Mouse (Mus musculus) frontal cortex, adult 2 months (tissue): Measurements from ENCODE around the gene Tmem178b. TPM values are rescaled to one million over a fixed set of nuclear protein-coding genes. Genes with fewer than 3 reads are reported as not detected.

Experiments used
- DNase-seq, 2 experiments: peaks; one replicate each; pipeline ENCODE4 v3.0.0; 2022; ENCODE audit warnings: low spot score in 1 of 2; ENCODE audit errors: extremely low spot score in 1 of 2
- polyA plus RNA-seq: library from polyadenylated mRNA; depleted of rRNA; stranded (reverse); fragments of >200 nt; gene quantifications from 2 replicates; pipeline ENCODE4 v1.2.3, GENCODE M21; 2012

The Tmem178b gene
- polyA plus RNA-seq, 1 experiment, result 72.4 TPM

GRCm38 (mm10) chr6:40068467-40068866 lies 195.4 kb downstream of the Tmem178b start:
- DNase-seq, result no peak

DNA sequence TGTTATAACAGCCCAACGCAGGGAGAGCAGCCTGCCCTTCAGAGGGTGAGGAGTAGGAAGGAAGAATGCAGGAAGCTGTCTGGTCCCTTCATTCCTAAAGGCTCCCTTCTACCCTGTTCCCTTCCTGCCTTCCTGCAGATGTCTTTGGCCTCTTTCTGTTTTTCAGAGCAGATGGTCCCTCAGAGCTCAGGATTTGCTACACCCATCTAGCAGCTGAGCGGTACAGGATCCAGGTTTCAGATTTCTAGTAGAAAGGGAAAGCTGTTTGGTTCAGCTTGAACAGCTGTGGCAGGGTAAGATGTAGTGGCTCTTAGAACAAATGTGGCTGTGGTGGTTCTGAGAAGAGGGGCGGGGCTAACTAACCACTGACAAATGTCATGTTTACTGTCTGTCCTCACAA lies 197.9 kb downstream of the Tmem178b start:
- DNase-seq, result peak; percentile 35 to 69

- no peak for DNase-seq
These were observed 203.0 kb downstream of the Tmem178b start for GRCm38 (mm10) chr6:40076089-40076488.

DNA sequence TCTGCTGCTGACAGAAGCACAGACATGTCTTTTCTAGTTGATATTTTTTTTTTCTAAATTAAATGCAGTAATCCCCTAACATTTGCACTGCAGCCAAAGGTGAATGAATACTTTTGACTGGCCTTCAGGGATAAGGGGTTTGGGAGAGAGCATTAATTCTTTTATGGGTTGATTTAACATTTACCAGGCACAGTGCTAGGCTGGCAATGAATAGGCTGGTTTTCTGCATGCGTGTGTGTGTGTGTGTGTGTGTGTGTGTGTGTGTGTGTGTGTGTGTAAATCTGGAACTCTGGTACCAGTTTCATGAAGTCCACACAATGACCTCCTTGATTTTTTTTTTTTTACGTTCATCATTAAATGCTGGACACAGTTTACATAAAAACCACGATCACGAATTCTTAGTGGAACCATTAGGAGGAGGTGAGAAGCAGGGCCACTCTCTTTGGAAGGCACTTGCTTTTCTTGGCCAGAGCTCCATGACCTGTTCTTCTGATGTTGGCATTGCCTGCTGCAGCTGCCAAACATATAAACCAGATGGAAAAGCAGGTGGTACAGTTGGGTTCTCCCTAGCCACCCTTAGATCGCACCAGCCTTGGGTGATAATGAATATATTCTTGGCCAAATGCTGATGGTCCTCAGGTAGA lies 203.7 kb downstream of the Tmem178b start:
- DNase-seq, result no peak

DNA sequence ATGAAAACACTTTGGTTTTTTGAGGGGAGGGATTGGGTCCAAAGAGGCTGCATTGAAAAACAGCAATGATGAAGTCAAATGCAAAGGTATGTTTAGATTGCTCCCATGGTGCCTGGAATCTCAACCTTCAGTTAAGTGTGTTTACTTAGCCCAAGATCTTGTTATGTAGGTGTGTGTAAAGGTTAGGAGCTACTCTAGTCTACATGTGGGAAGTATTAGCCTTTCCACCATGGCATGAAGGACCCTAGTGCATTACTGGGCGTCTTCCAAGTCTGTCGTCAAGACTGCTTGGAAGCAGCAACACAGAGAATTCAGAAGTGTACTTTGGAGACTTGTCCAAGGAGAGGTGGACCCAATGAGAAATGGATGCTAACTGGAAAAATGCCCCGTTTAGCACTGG lies 205.3 kb downstream of the Tmem178b start:
- no peak for DNase-seq

GRCm38 (mm10) chr6:40083726-40084125 lies 210.7 kb downstream of the Tmem178b start:
- DNase-seq, result no peak

- DNase-seq, result no peak
These were observed 218.2 kb downstream of the Tmem178b start for GRCm38 (mm10) chr6:40091250-40091651.

DNA sequence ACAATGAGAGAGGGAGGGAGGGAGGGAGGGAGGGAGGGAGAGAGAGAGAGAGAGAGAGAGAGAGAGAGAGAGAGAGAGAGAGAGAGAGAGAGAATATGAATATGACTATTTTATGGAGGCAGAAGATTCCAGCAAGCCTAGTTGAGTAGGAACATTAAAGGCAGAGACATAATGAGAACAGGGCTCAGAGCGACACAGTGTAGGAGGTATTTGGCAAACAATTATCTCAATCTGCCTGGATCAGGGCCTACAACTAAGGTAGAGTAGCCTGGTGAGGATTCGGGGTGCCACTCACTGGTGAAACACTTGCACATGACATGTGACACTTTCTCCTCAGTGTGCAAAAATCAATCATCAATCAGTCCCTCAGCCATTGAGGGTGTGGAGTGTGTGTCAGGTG lies 225.4 kb downstream of the Tmem178b start:
- DNase-seq, result no peak

DNA sequence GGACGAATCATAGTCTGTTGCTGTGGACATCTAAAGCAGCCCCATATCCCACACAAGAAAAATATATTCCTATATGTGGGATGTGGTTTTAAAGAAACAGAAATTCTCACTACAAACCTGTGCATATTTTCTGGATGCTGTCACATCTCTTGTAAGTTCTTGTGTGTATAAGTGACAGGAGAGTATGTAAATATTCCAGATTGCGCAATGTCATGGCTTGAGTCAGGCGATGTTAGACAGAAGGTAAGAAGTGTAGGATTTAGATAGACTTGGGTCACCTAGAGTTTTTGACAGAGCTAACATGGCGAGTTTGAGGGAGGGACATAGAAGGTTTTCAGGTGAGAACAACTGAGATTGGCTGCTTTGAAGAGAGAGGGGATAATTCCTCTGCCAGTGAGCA lies 228.7 kb downstream of the Tmem178b start:
- DNase-seq, result no peak

DNA sequence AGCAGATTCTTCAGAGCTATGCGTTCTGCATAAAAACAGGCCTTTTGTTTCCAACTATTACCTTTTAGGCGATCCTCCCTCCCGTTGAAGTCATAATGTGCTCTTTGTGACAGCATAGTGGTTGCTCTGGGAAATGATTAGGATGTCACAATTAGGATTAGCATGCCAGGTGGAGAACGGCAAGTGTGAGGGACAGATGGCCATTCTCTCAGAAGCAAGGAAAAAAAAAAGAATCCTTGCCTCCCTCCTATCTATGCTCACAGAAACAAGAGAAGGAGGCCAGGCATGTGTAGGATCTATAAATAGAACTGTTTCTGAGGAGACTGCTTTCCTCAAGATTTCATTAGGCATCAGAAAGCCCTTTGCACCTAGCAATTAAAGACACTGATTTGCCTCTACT lies 229.8 kb downstream of the Tmem178b start:
- no peak for DNase-seq

DNA sequence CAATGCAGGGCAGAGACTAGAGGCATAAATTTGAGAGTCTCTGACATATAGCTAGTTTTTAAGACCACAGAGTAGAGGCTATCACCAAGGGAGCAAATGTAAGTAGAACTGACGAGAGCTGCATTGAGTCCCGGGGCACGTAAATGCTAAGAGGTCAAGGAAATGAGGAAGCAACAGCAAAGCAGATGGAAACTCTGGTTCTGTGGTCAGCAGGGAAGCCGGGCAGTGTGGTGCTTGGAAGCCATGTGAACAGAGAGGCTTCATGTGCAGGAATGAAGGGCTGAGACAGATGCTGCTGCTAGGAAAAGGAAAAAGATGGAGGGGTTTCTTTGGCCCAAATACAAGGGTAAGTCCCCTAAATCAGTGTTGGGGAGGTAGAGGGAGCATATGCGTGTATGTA lies 237.0 kb downstream of the Tmem178b start:
- no peak for DNase-seq

DNA sequence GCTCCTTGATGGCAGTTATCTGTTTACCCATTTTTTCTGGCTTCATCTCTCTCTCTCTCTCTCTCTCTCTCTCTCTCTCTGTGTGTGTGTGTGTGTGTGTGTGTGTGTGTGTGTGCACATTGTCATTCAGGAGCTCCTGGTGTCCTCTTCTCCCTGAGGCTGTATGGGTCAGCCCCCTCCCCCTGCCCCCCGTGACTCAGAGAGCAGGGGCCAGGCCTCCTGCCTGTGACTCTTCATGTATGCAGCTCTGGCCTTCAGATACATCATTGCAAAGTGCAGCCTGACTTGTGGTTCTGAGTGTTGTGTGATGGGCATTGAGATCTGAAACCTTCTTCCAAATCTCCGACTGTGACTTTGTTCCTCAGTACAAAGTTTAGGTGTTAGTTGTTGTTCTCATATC lies 237.7 kb downstream of the Tmem178b start:
- DNase-seq, result no peak

- peak; percentile 58 to 73 for DNase-seq
These were observed 239.4 kb downstream of the Tmem178b start for GRCm38 (mm10) chr6:40112488-40112887.

- DNase-seq, result no peak
These were observed 243.2 kb downstream of the Tmem178b start for GRCm38 (mm10) chr6:40116225-40116624.

DNA sequence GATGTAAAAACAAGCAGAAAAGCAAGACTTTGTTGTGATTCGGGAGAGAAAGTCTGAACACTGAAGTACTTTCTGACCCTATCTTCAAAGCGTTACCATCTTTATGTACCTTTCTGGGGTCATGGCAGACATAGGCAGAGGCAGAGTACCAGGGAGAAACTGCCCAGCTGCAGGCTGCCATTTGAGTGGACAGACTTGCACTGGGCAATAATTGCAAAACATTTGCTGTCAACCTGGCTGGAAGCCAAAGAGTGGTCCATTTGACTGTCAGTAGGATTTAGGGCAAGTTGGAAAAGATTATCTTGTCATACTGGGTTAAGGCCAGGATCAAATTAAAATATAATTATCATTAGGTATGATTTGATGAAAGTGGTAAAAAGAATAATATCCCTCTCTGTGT lies 247.1 kb downstream of the Tmem178b start:
- no peak for DNase-seq

DNA sequence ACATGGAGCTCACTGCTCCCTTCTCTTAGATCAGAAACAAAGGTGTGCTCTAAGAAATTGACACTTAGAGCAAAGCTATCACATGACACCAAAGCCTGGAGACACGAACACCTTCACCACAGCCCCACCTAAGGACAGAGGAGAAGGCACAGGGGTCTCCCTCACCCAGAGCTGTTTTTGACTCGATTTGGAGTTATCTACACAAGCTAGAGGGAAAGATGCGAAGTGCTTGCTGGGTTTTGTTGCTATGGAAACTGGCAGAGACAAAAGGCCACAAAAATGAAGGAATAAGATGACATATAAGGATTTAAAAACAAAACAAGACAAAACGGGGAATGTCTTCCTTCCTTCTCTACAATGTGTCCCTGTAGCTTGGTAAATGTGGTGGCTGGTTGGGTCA lies 248.4 kb downstream of the Tmem178b start:
- peak in 1 of 2 experiments; percentile 45 for DNase-seq

DNA sequence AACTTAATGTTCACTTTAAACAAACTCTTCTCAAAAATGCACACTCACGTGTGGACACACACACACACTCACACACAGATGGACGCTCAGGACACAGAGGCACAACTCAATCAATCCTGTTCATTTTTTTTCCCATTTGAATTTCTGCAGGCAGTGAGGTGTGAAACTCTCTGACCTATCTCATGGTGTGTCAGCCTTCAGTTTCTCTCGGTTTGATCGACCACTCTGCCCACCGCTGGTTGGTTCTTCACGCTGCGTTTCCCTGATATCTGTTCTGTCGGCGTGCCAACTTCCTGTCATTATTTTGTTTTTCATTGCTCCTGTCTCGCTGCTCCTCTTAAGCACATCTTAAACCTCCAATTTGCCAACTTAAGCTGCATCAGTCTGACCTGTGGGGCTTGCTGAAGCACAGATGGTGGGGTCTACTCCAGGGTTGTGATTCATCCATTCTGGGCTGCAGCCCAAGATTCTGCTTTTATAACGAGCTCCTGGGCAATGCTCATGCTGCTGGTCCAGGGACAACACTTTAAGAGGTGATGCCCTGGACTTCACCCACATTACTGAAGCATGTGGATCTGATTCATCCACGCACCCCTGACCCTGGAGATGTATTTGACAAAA lies 250.1 kb downstream of the Tmem178b start:
- DNase-seq, result peak in 1 of 2 experiments; percentile 60

DNA sequence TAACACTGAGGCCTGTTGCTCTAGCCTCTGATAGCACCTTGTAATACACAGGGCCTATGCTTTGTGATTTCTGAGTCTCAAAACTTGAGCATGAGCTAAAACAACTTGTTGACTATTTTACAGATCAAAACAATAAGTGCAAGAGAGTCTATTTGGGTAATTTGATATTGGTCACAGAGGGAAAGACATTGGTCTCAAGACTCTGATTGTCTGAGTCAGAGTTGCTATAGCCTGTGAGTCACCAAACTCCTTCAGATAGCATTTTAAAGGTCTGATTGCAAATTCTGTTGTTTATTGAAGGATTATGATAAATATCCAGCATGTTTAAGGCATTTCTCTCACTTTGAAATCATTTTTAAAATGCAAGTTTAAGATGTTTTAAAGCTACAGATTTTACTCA lies 250.9 kb downstream of the Tmem178b start:
- no peak for DNase-seq

GRCm38 (mm10) chr6:40128716-40129115 lies 255.6 kb downstream of the Tmem178b start:
- DNase-seq, result no peak

DNA sequence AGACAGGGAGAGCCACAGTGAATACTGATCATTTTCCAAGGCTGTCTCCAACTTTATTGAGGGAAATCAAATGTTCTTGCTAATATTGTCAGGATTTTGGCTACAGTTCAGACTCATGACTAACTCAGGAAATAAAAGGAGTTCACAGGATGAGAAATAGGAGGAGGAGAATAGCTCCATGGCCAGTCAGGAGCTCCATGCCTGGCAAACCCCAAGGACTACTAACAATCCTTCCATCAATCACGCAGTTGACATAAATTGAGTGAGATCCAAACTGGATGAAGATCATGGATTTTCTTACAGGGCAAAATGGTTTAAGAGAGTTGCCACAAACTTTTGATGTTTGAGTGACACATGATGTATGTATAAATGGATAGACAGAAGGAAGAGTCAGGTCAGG lies 258.9 kb downstream of the Tmem178b start:
- DNase-seq, result no peak

DNA sequence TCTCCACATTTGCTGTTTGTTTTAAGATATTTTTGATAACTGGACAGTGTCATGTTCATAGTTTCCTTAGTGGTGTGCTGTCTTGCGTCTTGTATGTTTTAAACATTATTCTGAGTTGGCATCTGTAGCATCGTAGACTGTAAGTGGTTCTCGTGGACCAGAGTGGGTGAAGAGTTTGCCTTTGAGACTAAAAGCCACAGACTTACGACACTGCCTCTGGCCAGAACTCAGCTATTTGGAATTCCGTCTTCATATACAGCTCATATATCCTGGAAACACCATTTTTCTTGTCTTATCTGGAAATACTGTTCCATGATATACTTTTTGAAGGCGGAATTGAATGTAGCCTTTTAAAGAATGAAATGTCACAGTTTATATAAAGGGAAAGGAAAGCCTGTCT lies 260.4 kb downstream of the Tmem178b start:
- DNase-seq, result no peak

DNA sequence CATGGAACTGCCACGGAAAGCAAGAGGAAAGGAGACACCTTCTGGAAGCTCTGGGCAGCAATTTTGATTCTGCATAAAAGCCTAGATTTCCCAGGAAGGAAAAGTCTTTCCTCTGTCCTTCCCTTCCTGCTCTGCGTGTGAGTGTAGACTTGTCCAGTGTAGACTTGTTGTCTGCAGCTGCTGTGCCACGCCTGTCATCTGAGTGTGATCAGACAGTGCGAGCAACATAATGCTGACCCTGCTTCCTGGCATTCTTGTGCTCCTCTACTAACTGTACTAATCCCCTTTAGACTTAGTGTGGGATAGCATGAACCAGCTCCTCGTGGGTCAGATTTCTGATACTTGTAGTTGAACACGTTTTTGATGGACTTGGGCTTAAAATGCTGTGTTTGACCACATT lies 262.6 kb downstream of the Tmem178b start:
- no peak for DNase-seq

GRCm38 (mm10) chr6:40137346-40137745 lies 264.3 kb downstream of the Tmem178b start:
- no peak for DNase-seq
